Mouse (Mus musculus): ENCODE measurements at regions not wholly inside any gene's neighbourhood (a gene's known extent, or its start where the extent isn't known, plus 50 kb on each side); places are given as distances from the start of the nearest gene placed in this dataset.

GRCm38 (mm10) chr10:66470684-66471083 is 625.2 kb upstream of the Jmjd1c start:
- TF ChIP-seq CTCF (IDR thresholded peaks at IDR 0.05; ENCODE audit: insufficient read depth, low read depth, low read length) (no peak), POLR2A (IDR thresholded peaks at IDR 0.05; ENCODE audit: insufficient read depth, low read depth, low read length) (no peak)
